Mouse (Mus musculus): ENCODE measurements at regions not wholly inside any gene's neighbourhood (a gene's known extent, or its start where the extent isn't known, plus 50 kb on each side); places are given as distances from the start of the nearest gene placed in this dataset.

DNA sequence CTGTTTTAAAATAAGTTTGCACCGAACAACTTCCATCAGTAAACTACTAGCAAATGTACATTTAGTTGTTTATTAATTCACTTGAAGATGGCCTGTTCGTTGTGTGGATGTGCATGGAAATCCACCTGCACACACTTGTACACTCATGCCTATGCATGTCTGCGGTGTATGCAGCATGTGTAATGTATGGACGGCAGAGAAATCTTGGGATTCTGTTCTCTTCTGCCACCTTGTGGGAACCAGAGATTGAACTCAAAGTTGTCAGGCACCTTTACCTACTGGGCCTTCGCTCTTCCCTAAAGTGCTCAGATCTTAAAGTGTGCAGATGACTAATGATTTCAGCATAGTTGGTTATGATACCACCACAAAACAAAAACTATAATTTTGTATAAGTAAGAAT is 137.4 kb downstream of the Kitl start:
- 38% methylated on average over 5 of the region's 5 CpGs for WGBS
- peak; percentile 67; the same call in 1 of the 2 replicates for ATAC-seq

DNA sequence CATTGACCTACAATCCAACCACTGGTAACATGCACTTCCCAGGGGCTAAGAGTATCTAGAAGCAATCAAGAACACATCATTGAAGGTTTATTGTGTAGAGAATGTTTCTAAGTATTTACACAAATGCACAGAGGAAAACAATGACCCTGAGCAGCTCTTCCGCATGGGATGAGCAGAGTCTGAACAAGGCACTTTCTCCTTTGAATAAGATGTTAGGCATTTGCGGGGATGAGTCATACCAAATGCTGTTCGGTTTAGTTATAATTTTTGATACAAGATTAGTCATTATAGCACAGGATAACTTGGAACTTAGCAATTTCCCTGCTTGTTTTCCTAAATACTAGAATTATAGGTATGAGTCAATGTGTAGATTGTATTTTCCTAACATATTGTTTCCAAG is 137.9 kb downstream of the Kitl start:
- H3K9me3 ChIP-seq (ENCODE audit: control insufficient read depth, low read length): no peaks in the 10 kb centered on the region
- H3K27me3 ChIP-seq (replicated peaks; ENCODE audit: control insufficient read depth, insufficient read depth, low read length): no peaks in the 10 kb centered on the region
- ATAC-seq: no peak
- WGBS: 88% methylated on average over 3 of the region's 3 CpGs
- no peak overlapping the region for H3K4me2 ChIP-seq (ENCODE audit: low read depth, low read length)
- no peak overlapping the region for H3K9ac ChIP-seq (ENCODE audit: low read depth, low read length)
- H3K4me1 ChIP-seq (ENCODE audit: control insufficient read depth, insufficient read depth, low read length): no peaks in the 10 kb centered on the region
- H3K27ac ChIP-seq (ENCODE audit: low read length): no peak overlapping the region
- no peak overlapping the region for H3K4me3 ChIP-seq (ENCODE audit: low read length)
- no peaks in the 10 kb centered on the region for H3K36me3 ChIP-seq (ENCODE audit: control insufficient read depth, insufficient read depth, low read length)

More for the DNA sequence above, 137.4 kb downstream of the Kitl start:
- Histone ChIP-seq H3K4me3 (ENCODE audit: low read length) (no peak overlapping the region), H3K9ac (ENCODE audit: low read depth, low read length) (no peak overlapping the region), H3K27me3 (replicated peaks; ENCODE audit: control insufficient read depth, insufficient read depth, low read length) (no peaks in the 10 kb centered on the region), H3K27ac (ENCODE audit: low read length) (no peak overlapping the region), H3K4me2 (ENCODE audit: low read depth, low read length) (no peak overlapping the region), H3K4me1 (ENCODE audit: control insufficient read depth, insufficient read depth, low read length) (no peaks in the 10 kb centered on the region), H3K9me3 (ENCODE audit: control insufficient read depth, low read length) (no peaks in the 10 kb centered on the region), H3K36me3 (ENCODE audit: control insufficient read depth, insufficient read depth, low read length) (no peaks in the 10 kb centered on the region)

DNA sequence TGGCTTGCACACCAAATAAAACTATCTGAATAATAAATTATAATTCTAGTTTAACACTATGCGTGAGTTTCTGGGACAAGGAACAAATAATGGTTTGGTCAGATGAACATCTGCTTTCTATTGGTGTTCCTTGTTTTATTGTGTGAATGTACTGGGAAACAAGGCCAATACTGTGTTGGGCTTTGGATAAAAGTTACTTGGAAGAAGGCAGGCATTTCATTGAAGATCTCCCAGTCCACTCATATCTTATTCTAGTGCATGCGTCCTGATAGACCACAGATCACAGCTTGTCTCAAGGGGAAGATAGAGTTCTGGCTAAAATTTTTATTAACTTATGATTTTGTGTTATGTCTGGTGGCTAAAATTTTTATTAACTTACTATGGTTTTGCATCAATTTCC is 140.1 kb downstream of the Kitl start:
- ATAC-seq: no peak
- Histone ChIP-seq H3K4me2 (ENCODE audit: low read depth, low read length) (no peak overlapping the region), H3K4me3 (ENCODE audit: low read length) (no peak overlapping the region), H3K36me3 (ENCODE audit: control insufficient read depth, insufficient read depth, low read length) (no peaks in the 10 kb centered on the region), H3K9ac (ENCODE audit: low read depth, low read length) (no peak overlapping the region), H3K4me1 (ENCODE audit: control insufficient read depth, insufficient read depth, low read length) (no peaks in the 10 kb centered on the region), H3K27me3 (replicated peaks; ENCODE audit: control insufficient read depth, insufficient read depth, low read length) (no peaks in the 10 kb centered on the region), H3K27ac (ENCODE audit: low read length) (no peak overlapping the region), H3K9me3 (ENCODE audit: control insufficient read depth, low read length) (no peaks in the 10 kb centered on the region)
- 84% methylated on average over 2 of the region's 2 CpGs for WGBS

DNA sequence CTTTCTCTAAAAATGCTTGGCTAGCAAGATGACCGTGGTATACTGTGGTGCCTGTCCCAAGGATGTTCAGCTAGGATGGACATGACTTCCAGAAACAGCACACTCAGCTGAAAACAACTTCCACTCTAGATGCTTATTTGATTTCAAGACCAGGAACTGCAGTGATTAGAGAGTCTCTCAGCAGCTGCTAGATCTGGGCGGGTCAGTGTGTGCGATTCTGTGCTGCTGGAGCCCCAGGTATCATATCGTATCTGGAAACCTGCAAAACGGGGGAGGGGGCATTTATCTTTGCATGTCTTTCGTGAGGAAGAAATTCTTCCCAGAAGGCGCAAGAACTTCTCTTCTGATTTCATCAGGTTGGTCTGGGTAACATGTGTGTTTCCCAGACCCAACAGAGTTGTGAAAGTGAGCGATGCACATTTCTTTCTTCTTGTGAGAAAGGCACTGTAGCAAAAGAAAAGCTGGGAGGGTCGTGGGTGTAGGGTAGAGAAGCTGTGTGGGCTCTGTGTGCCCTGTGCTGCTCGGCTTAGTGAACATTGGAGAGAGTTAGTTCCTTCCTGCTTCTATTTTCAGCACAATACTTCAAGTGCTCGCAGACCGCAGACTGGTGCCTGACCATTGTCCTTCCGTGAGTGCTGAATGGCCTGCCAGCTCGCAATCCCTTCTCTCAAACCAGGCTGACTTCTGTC is 144.6 kb downstream of the Kitl start:
- Histone ChIP-seq H3K9ac (ENCODE audit: low read depth, low read length) (no peak overlapping the region), H3K36me3 (ENCODE audit: control insufficient read depth, insufficient read depth, low read length) (no peaks in the 10 kb centered on the region), H3K4me1 (ENCODE audit: control insufficient read depth, insufficient read depth, low read length) (no peaks in the 10 kb centered on the region), H3K27ac (ENCODE audit: low read length) (no peak overlapping the region), H3K4me2 (ENCODE audit: low read depth, low read length) (peak overlapping the region; percentile 10; the same call in 1 of the 2 replicates), H3K9me3 (ENCODE audit: control insufficient read depth, low read length) (no peaks in the 10 kb centered on the region), H3K27me3 (replicated peaks; ENCODE audit: control insufficient read depth, insufficient read depth, low read length) (no peaks in the 10 kb centered on the region), H3K4me3 (ENCODE audit: low read length) (no peak overlapping the region)
- WGBS: 56% methylated on average over 14 of the region's 14 CpGs
- peak; percentile 59 for ATAC-seq

DNA sequence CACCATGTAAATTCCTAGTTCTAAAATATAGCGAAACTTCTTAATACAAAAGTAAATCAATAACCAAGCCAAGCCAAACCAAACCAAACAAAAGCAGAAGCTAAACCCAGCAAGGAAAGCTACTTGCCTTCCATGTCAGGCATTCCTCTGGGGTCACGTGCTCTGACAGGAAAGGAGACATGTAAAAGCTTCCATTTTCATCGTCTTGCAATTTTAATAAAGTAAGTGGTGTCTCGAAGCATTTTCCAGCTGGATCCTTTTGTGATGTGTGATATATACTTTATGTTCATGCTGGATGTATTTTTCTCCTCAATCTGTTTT is 145.1 kb downstream of the Kitl start:
- Histone ChIP-seq H3K4me3 (ENCODE audit: low read length) (no peak overlapping the region), H3K9me3 (ENCODE audit: control insufficient read depth, low read length) (no peaks in the 10 kb centered on the region), H3K4me1 (ENCODE audit: control insufficient read depth, insufficient read depth, low read length) (no peaks in the 10 kb centered on the region), H3K27me3 (replicated peaks; ENCODE audit: control insufficient read depth, insufficient read depth, low read length) (no peaks in the 10 kb centered on the region), H3K36me3 (ENCODE audit: control insufficient read depth, insufficient read depth, low read length) (no peaks in the 10 kb centered on the region), H3K9ac (ENCODE audit: low read depth, low read length) (no peak overlapping the region), H3K4me2 (ENCODE audit: low read depth, low read length) (0 out of 2 replicates have a peak overlapping the region, but pooled peaks have one; percentile 10), H3K27ac (ENCODE audit: low read length) (no peak overlapping the region)
- WGBS: 43% methylated on average over 4 of the region's 4 CpGs
- 0 out of 2 replicates have a peak, but pooled peaks have one; percentile 16 for ATAC-seq

DNA sequence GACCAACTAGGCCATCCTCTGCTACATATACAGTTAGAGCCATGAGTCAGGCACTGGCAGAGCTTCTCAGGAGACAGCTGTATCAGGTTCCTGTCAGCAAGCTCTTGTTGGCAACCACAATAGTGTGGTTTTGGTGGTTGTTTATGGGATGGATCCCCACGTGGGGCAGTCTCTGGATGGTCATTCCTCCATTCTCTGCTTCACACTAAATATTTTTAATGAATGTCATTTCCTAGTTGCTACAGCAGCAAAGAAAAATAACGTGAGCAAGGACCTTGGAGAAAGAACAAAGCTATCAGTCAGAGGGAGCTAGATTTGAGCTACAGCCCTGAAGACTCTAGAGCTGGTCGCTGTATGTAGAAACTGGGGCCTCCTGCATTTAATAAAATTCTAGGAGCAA is 145.7 kb downstream of the Kitl start:
- Histone ChIP-seq H3K9ac (ENCODE audit: low read depth, low read length) (no peak overlapping the region), H3K4me3 (ENCODE audit: low read length) (no peak overlapping the region)
- 58% methylated on average over 3 of the region's 3 CpGs for WGBS

DNA sequence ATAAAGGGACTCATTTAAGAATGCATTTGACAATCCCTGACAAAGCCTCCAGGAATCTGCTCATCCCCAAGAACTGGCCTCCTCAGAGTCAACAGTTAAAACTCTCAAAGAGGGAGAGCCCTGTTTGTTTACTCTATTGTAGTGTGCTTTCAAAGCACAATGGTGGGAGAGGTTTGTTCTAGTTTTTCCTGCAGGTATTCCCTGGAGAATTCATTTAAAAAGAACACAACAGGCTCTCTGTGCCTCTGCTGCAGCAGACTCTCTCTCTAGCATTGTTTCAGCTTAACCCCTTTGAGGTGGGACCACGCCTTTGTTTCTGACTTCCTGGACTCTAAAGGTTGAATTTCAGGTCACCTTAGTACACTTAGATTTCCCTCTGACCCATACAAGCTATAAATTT is 149.1 kb downstream of the Kitl start:
- ATAC-seq: no peak
- no peak overlapping the region for H3K4me3 ChIP-seq (ENCODE audit: low read length)
- WGBS: 56% methylated on average over 1 of the region's 1 CpGs
- H3K27me3 ChIP-seq (replicated peaks; ENCODE audit: control insufficient read depth, insufficient read depth, low read length): no peaks in the 10 kb centered on the region
- H3K36me3 ChIP-seq (ENCODE audit: control insufficient read depth, insufficient read depth, low read length): no peaks in the 10 kb centered on the region
- no peaks in the 10 kb centered on the region for H3K9me3 ChIP-seq (ENCODE audit: control insufficient read depth, low read length)
- no peak overlapping the region for H3K9ac ChIP-seq (ENCODE audit: low read depth, low read length)
- H3K27ac ChIP-seq (ENCODE audit: low read length): no peak overlapping the region
- H3K4me1 ChIP-seq (ENCODE audit: control insufficient read depth, insufficient read depth, low read length): no peaks in the 10 kb centered on the region
- H3K4me2 ChIP-seq (ENCODE audit: low read depth, low read length): no peak overlapping the region

More for the DNA sequence above, 145.7 kb downstream of the Kitl start:
- Histone ChIP-seq H3K4me2 (ENCODE audit: low read depth, low read length) (no peak overlapping the region), H3K27me3 (replicated peaks; ENCODE audit: control insufficient read depth, insufficient read depth, low read length) (no peaks in the 10 kb centered on the region), H3K36me3 (ENCODE audit: control insufficient read depth, insufficient read depth, low read length) (no peaks in the 10 kb centered on the region), H3K9me3 (ENCODE audit: control insufficient read depth, low read length) (no peaks in the 10 kb centered on the region), H3K27ac (ENCODE audit: low read length) (no peak overlapping the region), H3K4me1 (ENCODE audit: control insufficient read depth, insufficient read depth, low read length) (no peaks in the 10 kb centered on the region)
- no peak for ATAC-seq

DNA sequence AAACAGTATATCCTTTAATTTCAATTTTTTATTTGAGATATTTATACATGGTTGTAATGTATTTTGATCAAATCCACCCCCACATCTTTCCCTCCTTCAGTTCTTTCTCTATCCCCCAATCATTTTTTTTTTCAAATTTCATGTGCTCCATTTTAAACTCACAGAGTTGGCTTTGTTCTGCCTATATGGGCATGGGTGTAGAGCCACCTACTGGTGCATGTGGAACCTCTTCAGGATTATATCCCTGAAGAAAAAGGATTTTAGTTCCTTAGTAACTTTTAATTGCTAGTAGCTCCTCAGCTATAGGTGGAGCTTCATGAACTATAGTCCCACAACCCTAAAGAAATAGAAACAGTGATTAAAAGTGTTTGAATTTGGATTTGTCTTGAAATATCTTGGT is 155.4 kb downstream of the Kitl start:
- H3K36me3 ChIP-seq (ENCODE audit: control insufficient read depth, insufficient read depth, low read length): no peaks in the 10 kb centered on the region
- H3K4me3 ChIP-seq (ENCODE audit: low read length): no peak overlapping the region
- ATAC-seq: no peak
- no peaks in the 10 kb centered on the region for H3K4me1 ChIP-seq (ENCODE audit: control insufficient read depth, insufficient read depth, low read length)
- H3K9ac ChIP-seq (ENCODE audit: low read depth, low read length): no peak overlapping the region
- H3K9me3 ChIP-seq (ENCODE audit: control insufficient read depth, low read length): no peaks in the 10 kb centered on the region
- no peak overlapping the region for H3K4me2 ChIP-seq (ENCODE audit: low read depth, low read length)
- H3K27me3 ChIP-seq (replicated peaks; ENCODE audit: control insufficient read depth, insufficient read depth, low read length): no peaks in the 10 kb centered on the region
- no peak overlapping the region for H3K27ac ChIP-seq (ENCODE audit: low read length)

DNA sequence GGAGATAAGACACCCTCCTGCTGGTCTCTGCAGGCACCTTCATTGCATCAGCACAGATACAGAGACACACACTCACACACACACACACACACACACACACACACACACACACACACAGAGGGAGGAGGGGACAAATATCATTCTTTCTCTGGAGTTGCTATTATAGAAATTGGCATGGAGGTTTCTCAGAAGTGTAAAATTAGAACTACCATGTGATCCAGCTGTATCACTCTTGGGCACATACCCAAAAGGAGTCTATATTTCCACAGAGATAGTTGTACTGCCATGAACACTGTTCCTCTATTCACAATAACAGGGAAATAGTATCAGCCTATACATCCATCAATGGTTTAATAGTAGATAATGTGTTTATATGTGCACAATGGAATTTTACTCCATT is 137.8 kb upstream of the Gm4301 start:
- 0 out of 2 replicates have a peak, but pooled peaks cover 4% of the 10 kb centered on the region for H3K4me1 ChIP-seq (ENCODE audit: control insufficient read depth, insufficient read depth, low read length)
- no peak for ATAC-seq
- H3K9me3 ChIP-seq (ENCODE audit: control insufficient read depth, low read length): no peaks in the 10 kb centered on the region
- no peaks in the 10 kb centered on the region for H3K27me3 ChIP-seq (replicated peaks; ENCODE audit: control insufficient read depth, insufficient read depth, low read length)
- no peak overlapping the region for H3K4me2 ChIP-seq (ENCODE audit: low read depth, low read length)
- H3K4me3 ChIP-seq (ENCODE audit: low read length): no peak overlapping the region
- H3K36me3 ChIP-seq (ENCODE audit: control insufficient read depth, insufficient read depth, low read length): no peaks in the 10 kb centered on the region
- H3K9ac ChIP-seq (ENCODE audit: low read depth, low read length): no peak overlapping the region
- no peak overlapping the region for H3K27ac ChIP-seq (ENCODE audit: low read length)

DNA sequence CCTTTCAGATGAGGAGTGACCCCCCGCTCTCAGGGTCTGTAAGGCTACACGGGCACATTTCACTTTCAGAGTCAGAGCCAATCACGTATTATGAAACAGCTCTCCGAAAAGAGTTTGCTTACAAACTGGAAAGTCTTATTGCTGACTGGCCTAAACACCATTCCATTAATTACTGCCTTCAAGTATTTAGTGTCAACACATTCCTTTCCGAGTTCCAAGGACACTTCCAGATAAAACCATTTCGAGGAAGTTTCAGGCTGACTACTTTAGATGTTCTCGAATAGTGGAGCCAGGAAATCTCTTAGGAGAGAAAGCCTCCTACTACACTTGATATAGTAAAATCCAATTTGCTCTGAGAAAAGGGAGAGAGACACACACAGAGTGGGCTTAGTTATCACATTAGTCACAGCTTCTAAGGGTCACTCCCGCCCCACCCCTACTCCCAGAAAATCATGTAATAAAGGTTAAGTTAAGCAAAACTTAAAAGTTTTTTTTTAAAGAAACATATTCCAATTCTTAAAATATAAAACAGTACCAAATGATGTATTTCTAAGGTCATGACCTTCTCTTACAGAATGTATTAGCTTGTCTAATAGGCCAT is 136.3 kb upstream of the Gm4301 start:
- Histone ChIP-seq H3K4me2 (ENCODE audit: low read depth, low read length) (no peak overlapping the region), H3K4me3 (ENCODE audit: low read length) (no peak overlapping the region), H3K36me3 (ENCODE audit: control insufficient read depth, insufficient read depth, low read length) (no peaks in the 10 kb centered on the region), H3K27me3 (replicated peaks; ENCODE audit: control insufficient read depth, insufficient read depth, low read length) (no peaks in the 10 kb centered on the region), H3K27ac (ENCODE audit: low read length) (no peak overlapping the region), H3K9me3 (ENCODE audit: control insufficient read depth, low read length) (no peaks in the 10 kb centered on the region), H3K9ac (ENCODE audit: low read depth, low read length) (no peak overlapping the region), H3K4me1 (ENCODE audit: control insufficient read depth, insufficient read depth, low read length) (0 out of 2 replicates have a peak, but pooled peaks cover 4% of the 10 kb centered on the region)
- peak; percentile 44; the same call in 1 of the 2 replicates for ATAC-seq
- WGBS: 44% methylated on average over 8 of the region's 8 CpGs

Measured in intestine, embryonic 16.5 days (tissue).